Mouse (Mus musculus): Measurements from ENCODE around the gene P4ha2.

Gene P4ha2

GRCm38 (mm10) chr11:54107239-54107638, 7.3 kb downstream of the P4ha2 start:
- no peak for DNase-seq (ENCODE audit: low spot score)

- DNase-seq (ENCODE audit: low spot score): no peak
Measured at GRCm38 (mm10) chr11:54108131-54108530, 8.2 kb downstream of the P4ha2 start.

- no peak for DNase-seq (ENCODE audit: low spot score)
Measured at GRCm38 (mm10) chr11:54108894-54109293, 9.0 kb downstream of the P4ha2 start.

- no peak for DNase-seq (ENCODE audit: low spot score)
Measured at GRCm38 (mm10) chr11:54111291-54111690, 11.4 kb downstream of the P4ha2 start.

GRCm38 (mm10) chr11:54111976-54112741, 12.3 kb downstream of the P4ha2 start:
- no peak for DNase-seq (ENCODE audit: low spot score)

GRCm38 (mm10) chr11:54112920-54113319, 13.0 kb downstream of the P4ha2 start:
- DNase-seq (ENCODE audit: low spot score): no peak

- no peak for DNase-seq (ENCODE audit: low spot score)
Measured at GRCm38 (mm10) chr11:54113352-54113751, 13.5 kb downstream of the P4ha2 start.

- no peak for DNase-seq (ENCODE audit: low spot score)
Measured at GRCm38 (mm10) chr11:54114746-54115145, 14.9 kb downstream of the P4ha2 start.

GRCm38 (mm10) chr11:54115301-54115700, 15.4 kb downstream of the P4ha2 start:
- DNase-seq (ENCODE audit: low spot score): no peak

- no peak for DNase-seq (ENCODE audit: low spot score)
Measured at GRCm38 (mm10) chr11:54115911-54116310, 16.0 kb downstream of the P4ha2 start.

- DNase-seq (ENCODE audit: low spot score): no peak
Measured at GRCm38 (mm10) chr11:54116406-54116805, 16.5 kb downstream of the P4ha2 start.

GRCm38 (mm10) chr11:54117096-54117495, 17.2 kb downstream of the P4ha2 start:
- no peak for DNase-seq (ENCODE audit: low spot score)

- DNase-seq (ENCODE audit: low spot score): no peak
Measured at GRCm38 (mm10) chr11:54119126-54119525, 19.2 kb downstream of the P4ha2 start.

- no peak for DNase-seq (ENCODE audit: low spot score)
Measured at GRCm38 (mm10) chr11:54119740-54120360, 20.0 kb downstream of the P4ha2 start.

GRCm38 (mm10) chr11:54122416-54123264, 22.7 kb downstream of the P4ha2 start:
- no peak for DNase-seq (ENCODE audit: low spot score)

- DNase-seq (ENCODE audit: low spot score): no peak
Measured at GRCm38 (mm10) chr11:54125982-54126648, 26.2 kb downstream of the P4ha2 start.

- DNase-seq (ENCODE audit: low spot score): peak; percentile 7
Measured at GRCm38 (mm10) chr11:54126654-54127374, 26.9 kb downstream of the P4ha2 start.

GRCm38 (mm10) chr11:54127397-54127796, 27.5 kb downstream of the P4ha2 start:
- DNase-seq (ENCODE audit: low spot score): no peak

- DNase-seq (ENCODE audit: low spot score): no peak
Measured at GRCm38 (mm10) chr11:54129955-54130354, 30.1 kb downstream of the P4ha2 start.

GRCm38 (mm10) chr11:54130721-54131120, 30.8 kb downstream of the P4ha2 start:
- DNase-seq (ENCODE audit: low spot score): no peak

- DNase-seq (ENCODE audit: low spot score): no peak
Measured at GRCm38 (mm10) chr11:54132290-54132689, 32.4 kb downstream of the P4ha2 start.
